Mouse (Mus musculus) ES-E14 (cell line): Measurements from ENCODE around the gene Ggt7. TPM values are rescaled to one million over a fixed set of nuclear protein-coding genes. Genes with fewer than 3 reads are reported as not detected.

Experiments
- DNase-seq: peaks from one replicate; pipeline ENCODE4 v3.0.0-alpha.2; 2013; ENCODE audit warnings: low read depth, low spot score
- H3K27ac ChIP-seq: 2 replicates; pipeline ENCODE4 v1.5.1; 2012; ENCODE audit warnings: low read depth, mild to moderate bottlenecking, low read length, moderate library complexity, mixed read lengths; ENCODE audit not compliant: poor library complexity, insufficient read depth, severe bottlenecking
- H3K36me3 ChIP-seq: 2 replicates; pipeline ENCODE4 v1.6.1; 2012; ENCODE audit warnings: mild to moderate bottlenecking, low read length, moderate library complexity, mixed read lengths; ENCODE audit not compliant: control insufficient read depth, poor library complexity, insufficient read depth, severe bottlenecking
- H3K4me1 ChIP-seq, 2 experiments: fragments of 150-350 bp in 1 of 2; sonication (generic) in 1 of 2; 2 replicates each; pipeline ENCODE4 v1.6.1; 2012; ENCODE audit warnings: low read length in 2 of 2, mild to moderate bottlenecking in 1 of 2, mixed read lengths in 1 of 2; ENCODE audit not compliant: control insufficient read depth in 2 of 2, insufficient read depth in 2 of 2, poor library complexity in 1 of 2
- H3K4me3 ChIP-seq, 2 experiments: fragments of 150-350 bp in 1 of 2; sonication (generic) in 1 of 2; 2 replicates each; pipeline ENCODE4 v1.5.1; 2012; ENCODE audit warnings: low read length in 2 of 2, low read depth in 1 of 2, mild to moderate bottlenecking in 1 of 2, mixed read lengths in 1 of 2; ENCODE audit not compliant: insufficient read depth in 1 of 2, poor library complexity in 1 of 2, severe bottlenecking in 1 of 2
- H3K9ac ChIP-seq: 2 replicates; pipeline ENCODE4 v1.6.1; 2012; ENCODE audit warnings: low read depth, mild to moderate bottlenecking, low read length, mixed read lengths; ENCODE audit not compliant: poor library complexity, insufficient read depth, severe bottlenecking
- H3K9me3 ChIP-seq: fragments of 150-350 bp; sonication (generic); 2 replicates; pipeline ENCODE4 v1.6.1; 2012; ENCODE audit warnings: low read depth, mild to moderate bottlenecking, low read length; ENCODE audit not compliant: control insufficient read depth, insufficient read depth
- CHD2 ChIP-seq: IDR thresholded peaks from 2 replicates; pipeline ENCODE4 v1.6.1; 2014; ENCODE audit warnings: mild to moderate bottlenecking, low read depth, low read length, inconsistent platforms
- HCFC1 ChIP-seq: IDR thresholded peaks from 2 replicates; pipeline ENCODE4 v1.6.1; 2012; ENCODE audit warnings: low read length, inconsistent platforms, borderline replicate concordance; ENCODE audit not compliant: insufficient read depth
- MAFK ChIP-seq: IDR thresholded peaks from 2 replicates; pipeline ENCODE4 v1.6.1; 2014; ENCODE audit warnings: mild to moderate bottlenecking, low read depth, low read length, inconsistent platforms; ENCODE audit not compliant: insufficient read depth
- ZC3H11A ChIP-seq: IDR thresholded peaks from 2 replicates; pipeline ENCODE4 v1.6.1; 2012; ENCODE audit warnings: low read depth, mild to moderate bottlenecking, inconsistent platforms, low read length, borderline replicate concordance
- ZNF384 ChIP-seq: IDR thresholded peaks from 2 replicates; pipeline ENCODE4 v1.6.1; 2012; ENCODE audit warnings: low read depth, low read length, inconsistent platforms
- in situ Hi-C, 2 experiments: fragments of 600-800 bp; cut with MboI; formaldehyde crosslinking; loops; one replicate each; pipeline ENCODE4 v1.15.1; 2025; ENCODE audit warnings: low sequenced_read_pairs in 2 of 2, inconsistent platforms in 1 of 2; ENCODE audit not compliant: unreplicated experiment in 2 of 2
- total RNA-seq: library from RNA; depleted of rRNA; stranded (reverse); fragments of 300-350 nt; gene quantifications from 2 replicates; pipeline ENCODE4 v1.2.3, GENCODE M21; 2012

Ggt7 gene
- total RNA-seq, 1 experiment = 3.6 TPM

DNA sequence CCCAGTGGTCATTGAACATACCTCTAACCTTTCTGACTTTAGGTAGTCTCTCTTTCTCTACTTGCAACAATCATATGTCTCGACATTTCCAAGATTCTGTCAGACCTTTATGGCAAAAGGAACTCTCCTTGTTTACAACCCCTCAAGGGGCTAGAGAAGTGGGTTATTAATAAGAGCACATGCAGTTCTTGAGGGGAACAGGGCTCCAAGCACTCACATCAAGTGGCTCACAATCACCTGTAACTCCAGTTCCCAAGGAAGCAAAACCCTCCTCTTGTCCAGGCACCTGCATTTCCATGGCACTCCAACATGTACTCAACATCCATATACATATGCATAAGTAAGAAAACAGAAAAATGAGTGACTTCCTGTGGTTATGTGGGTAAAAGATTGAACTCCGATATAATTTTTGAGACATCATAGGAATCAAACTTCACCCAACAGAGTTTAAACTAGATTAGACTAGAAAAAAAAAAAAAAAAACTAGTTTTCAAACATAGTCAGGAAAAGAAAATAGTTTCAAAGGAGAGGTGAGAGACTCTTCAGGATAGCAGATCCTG, 36.5 kb upstream of the Ggt7 start:
- TF ChIP-seq CHD2 (no peak), ZNF384 (no peak), HCFC1 (no peak), ZC3H11A (no peak), MAFK (no peak)
- Histone ChIP-seq H3K4me3 (no peak overlapping the region), H3K27ac (no peak overlapping the region), H3K4me1 (peaks cover 2% of the 10 kb centered on the region in 2 experiments; a peak in 1 of 4 replicates), H3K9me3 (no peaks in the 10 kb centered on the region), H3K36me3 (no peaks in the 10 kb centered on the region), H3K9ac (no peak overlapping the region)
- in situ Hi-C loops = no loop called here
- no peak for DNase-seq

GRCm38 (mm10) chr2:155552949-155553354, 34.9 kb upstream of the Ggt7 start:
- in situ Hi-C loops = no loop called here
- H3K9ac ChIP-seq = no peak overlapping the region
- H3K4me1 ChIP-seq = peaks cover 2% of the 10 kb centered on the region in 2 experiments; a peak in 1 of 4 replicates
- no peaks in the 10 kb centered on the region for H3K36me3 ChIP-seq
- H3K9me3 ChIP-seq = no peaks in the 10 kb centered on the region
- no peak overlapping the region for H3K4me3 ChIP-seq
- DNase-seq = no peak
- TF ChIP-seq MAFK (no peak), HCFC1 (no peak), CHD2 (no peak), ZC3H11A (no peak), ZNF384 (no peak)
- no peak overlapping the region for H3K27ac ChIP-seq

DNA sequence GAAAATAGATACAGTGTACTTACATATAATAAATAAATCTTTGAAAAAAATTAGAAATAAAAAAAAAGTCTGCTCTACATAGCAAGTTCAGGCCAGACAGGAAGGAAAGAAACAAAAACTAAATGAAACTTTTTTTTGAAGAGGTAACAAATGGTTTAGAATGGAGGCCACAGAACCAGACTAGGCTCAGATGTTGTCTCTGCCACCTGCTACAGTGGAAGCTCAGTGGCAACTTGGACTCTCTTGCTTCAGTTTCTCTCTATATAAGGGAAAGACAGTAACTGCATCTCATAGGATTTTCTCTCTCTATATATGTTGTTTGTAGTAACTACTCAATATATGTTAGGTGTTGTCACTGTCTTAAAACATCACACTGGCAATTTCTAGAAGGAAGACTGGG, 34.3 kb upstream of the Ggt7 start:
- Histone ChIP-seq H3K4me3 (no peak overlapping the region), H3K4me1 (peaks cover 2% of the 10 kb centered on the region in 2 experiments; a peak in 1 of 4 replicates), H3K36me3 (no peaks in the 10 kb centered on the region), H3K9ac (no peak overlapping the region), H3K27ac (no peak overlapping the region), H3K9me3 (no peaks in the 10 kb centered on the region)
- TF ChIP-seq CHD2 (no peak), MAFK (no peak), HCFC1 (no peak), ZC3H11A (no peak), ZNF384 (no peak)
- in situ Hi-C loops = no loop called here
- no peak for DNase-seq

- Histone ChIP-seq H3K9me3 (no peaks in the 10 kb centered on the region), H3K4me3 (no peak overlapping the region), H3K27ac (no peak overlapping the region), H3K4me1 (no peaks in the 10 kb centered on the region), H3K9ac (no peak overlapping the region), H3K36me3 (no peaks in the 10 kb centered on the region)
- no peak for TF ChIP-seq MAFK
- no peak for TF ChIP-seq HCFC1
- in situ Hi-C loops = no loop called here
- DNase-seq = no peak
Observed at GRCm38 (mm10) chr2:155546955-155547354, 28.9 kb upstream of the Ggt7 start.

- in situ Hi-C loops = no loop called here
- TF ChIP-seq MAFK = no peak
- H3K27ac ChIP-seq = no peak overlapping the region
- H3K4me3 ChIP-seq = no peak overlapping the region
- H3K9ac ChIP-seq = no peak overlapping the region
- no peaks in the 10 kb centered on the region for H3K4me1 ChIP-seq
- H3K36me3 ChIP-seq = no peaks in the 10 kb centered on the region
- H3K9me3 ChIP-seq = no peaks in the 10 kb centered on the region
- DNase-seq = no peak
Observed at GRCm38 (mm10) chr2:155540822-155541458, 22.9 kb upstream of the Ggt7 start.
